Mouse (Mus musculus): ENCODE measurements around the gene Pdcd1lg2.

Gene Pdcd1lg2

DNA sequence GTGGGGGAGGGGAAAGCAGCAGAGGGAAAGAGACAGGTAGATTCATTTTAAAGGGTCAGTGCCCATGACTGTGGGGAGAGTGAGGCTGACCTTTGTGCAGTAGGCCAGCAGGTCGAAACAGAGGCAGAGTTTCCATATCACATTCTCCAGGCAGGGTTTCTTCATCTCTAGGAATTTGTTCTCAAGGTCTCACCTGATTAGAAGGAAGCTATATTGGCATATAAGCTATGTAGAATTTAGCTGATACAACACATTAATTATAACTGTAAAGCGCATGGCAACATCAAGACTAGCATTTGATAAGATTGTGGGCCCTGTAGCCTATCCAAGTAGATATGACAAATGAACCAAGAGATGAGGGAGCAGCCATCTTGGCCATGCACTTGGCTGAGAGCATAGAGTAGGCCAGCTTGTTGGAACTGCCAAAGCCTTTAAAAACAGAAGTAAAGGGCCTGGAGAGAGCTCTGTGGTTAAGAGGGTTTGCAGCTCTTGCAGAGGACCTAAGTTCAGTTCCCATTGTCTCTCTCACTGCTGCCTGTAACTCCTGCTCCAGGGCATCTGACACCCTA is 59.1 kb downstream of the Pdcd1lg2 start:
- DNase-seq (ENCODE audit: low spot score in 2 of 2): no peak

- DNase-seq (ENCODE audit: low spot score in 2 of 2): no peak
Observed at GRCm38 (mm10) chr19:29470652-29471051, 59.9 kb downstream of the Pdcd1lg2 start.

- DNase-seq (ENCODE audit: low spot score in 2 of 2): no peak
Observed at GRCm38 (mm10) chr19:29472424-29472823, 61.7 kb downstream of the Pdcd1lg2 start.

DNA sequence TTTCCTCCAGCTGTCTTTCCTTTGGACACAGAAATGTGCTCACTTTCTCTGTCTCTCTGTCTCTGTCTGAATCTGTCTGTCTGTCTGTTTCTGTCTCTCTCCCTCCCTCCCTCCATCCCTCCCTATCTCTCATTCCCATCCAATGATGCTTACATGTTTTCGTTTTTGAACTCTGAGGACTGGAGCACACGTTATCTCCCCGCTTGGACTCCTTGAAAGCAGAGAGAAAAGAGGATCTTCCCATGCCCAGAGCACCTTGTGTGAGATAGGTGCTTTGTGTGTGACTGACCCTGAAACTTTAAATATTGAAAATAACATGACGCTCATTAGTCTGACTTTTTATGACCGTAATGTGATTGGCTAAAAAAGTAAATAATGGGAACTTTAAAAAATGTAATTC is 62.2 kb downstream of the Pdcd1lg2 start:
- no peak for DNase-seq (ENCODE audit: low spot score in 2 of 2)

DNA sequence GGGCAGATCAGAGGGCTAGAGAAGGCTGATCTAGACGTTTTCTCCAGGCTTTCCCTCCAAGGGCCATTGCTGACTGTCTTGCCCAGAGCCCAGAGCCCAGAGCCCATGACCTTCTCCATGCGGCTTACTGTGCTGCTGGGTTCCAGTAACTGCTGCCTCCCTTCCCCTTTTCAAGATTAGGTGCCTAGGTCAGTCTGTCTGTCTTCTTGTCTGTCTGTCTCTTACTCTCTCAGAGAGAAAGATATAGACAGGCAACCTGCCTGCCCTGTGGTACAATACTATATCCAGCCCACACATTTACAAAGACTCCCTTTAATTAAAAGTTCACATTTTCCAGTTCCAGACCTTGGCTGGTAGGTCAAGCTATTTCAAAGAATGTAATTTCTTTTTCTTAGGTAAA is 64.1 kb downstream of the Pdcd1lg2 start:
- DNase-seq (ENCODE audit: low spot score in 2 of 2): no peak

GRCm38 (mm10) chr19:29475210-29475620 is 64.5 kb downstream of the Pdcd1lg2 start:
- DNase-seq (ENCODE audit: low spot score in 2 of 2): no peak

GRCm38 (mm10) chr19:29478598-29478997 is 67.9 kb downstream of the Pdcd1lg2 start:
- no peak for DNase-seq (ENCODE audit: low spot score in 2 of 2)

DNA sequence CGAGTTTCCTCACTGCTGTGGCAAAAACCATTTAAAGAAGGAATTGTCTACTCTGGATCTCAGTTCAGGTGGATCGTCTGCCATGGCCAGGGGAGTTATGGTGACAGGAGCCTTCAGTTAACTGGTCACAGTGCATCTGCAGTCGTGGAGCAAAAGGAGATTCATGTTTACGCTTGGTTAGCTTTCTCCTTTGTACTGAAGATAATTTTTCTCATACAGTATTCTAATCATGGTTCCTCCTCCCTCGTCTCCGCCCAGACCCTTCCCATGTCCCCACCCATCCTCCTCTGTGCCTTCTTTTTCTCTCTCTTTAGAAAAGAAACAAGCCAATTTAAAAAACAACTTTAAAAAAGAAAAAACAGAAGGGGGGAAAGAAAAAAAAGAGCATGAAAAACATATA is 70.9 kb downstream of the Pdcd1lg2 start:
- no peak for DNase-seq (ENCODE audit: low spot score in 2 of 2)

DNA sequence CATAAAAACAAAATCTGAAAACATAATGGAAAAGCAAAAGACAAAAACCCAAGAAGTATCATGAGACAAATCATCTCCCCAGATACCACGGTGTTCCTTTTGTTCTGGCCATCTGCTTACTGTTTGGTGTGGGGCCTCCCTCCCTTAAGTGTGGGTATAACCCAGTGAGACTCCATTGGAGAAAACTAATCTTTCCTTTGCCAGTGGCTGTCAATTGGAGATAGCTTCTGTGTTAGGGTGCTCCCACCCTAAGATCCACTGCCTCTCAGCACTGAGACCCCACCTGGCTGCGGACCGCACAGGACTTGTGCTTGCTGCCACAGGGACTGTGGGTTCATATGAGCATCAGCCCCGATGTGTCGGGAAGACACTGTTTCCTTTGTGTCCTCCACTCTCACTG is 71.4 kb downstream of the Pdcd1lg2 start:
- no peak for DNase-seq (ENCODE audit: low spot score in 2 of 2)

DNA sequence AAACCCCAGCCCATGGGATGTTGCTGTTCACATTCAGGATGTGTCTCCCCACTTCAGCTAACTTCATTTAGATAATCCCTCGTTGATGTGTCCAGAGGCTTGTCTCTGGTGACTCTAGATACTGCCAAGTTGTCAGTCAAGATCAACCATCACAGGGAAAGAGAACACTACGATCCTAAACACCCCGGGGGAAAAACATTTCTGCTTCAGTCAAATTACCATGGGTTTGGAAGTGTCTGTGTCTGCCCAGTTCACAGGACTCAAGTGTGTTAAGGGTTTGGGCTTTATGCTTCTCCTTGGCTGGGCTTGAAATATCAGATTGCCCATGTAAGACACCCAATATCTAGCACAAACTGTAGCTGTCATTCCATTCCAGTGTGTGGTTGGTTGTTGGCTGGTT is 71.9 kb downstream of the Pdcd1lg2 start:
- no peak for DNase-seq (ENCODE audit: low spot score in 2 of 2)

GRCm38 (mm10) chr19:29483386-29483785 is 72.7 kb downstream of the Pdcd1lg2 start:
- no peak for DNase-seq (ENCODE audit: low spot score in 2 of 2)

DNA sequence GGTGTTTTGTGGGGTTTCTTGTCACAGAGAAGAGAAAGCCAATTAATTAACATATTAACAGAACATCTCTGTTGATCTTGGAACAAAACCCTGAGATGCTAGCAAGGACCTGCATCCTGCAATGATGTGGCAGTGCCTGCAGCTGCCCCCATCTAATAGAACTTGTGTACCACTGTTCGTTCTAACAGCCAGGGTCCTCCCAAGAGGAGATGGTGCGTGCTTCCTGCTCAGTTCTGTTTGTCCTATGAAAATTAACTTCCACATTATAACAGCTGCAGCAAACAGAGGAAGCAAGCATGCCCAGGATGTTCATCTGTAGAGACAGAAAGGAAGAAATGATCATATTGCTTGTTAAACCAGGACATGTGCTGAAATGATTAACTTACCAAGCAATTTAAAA is 73.8 kb downstream of the Pdcd1lg2 start:
- no peak for DNase-seq (ENCODE audit: low spot score in 2 of 2)

DNA sequence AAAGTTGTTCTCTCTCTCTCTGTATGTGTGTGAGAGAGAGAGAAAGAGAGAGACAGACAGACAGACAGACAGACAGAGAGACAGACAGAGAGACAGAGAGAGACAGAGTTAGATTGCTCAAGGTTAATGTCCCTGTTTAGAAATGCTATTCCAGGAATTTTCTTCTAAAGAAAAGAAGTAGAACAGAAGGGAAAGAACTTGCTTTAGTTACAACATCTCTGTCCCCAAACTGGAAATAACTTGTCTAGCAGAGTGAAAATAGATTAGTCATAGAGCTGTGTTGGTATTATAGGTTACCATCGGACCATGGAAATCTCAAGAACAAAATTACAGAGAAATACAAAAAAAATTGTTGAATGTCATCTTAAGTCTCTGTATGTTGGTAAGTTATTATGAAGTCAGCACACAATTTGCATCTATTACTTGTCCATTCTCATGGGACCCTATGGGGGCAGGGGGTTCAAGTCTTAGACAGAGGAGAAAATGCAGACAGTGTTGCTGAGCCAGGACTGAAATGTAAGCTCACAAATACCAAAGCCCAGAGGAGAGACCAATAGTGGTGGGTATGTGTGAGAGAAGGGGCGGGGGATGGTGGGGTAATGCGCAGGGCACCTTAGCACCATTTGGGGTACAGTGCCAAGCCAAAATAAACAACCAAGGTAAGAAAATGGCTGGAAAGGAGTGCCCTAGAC is 74.7 kb downstream of the Pdcd1lg2 start:
- no peak for DNase-seq (ENCODE audit: low spot score in 2 of 2)

DNA sequence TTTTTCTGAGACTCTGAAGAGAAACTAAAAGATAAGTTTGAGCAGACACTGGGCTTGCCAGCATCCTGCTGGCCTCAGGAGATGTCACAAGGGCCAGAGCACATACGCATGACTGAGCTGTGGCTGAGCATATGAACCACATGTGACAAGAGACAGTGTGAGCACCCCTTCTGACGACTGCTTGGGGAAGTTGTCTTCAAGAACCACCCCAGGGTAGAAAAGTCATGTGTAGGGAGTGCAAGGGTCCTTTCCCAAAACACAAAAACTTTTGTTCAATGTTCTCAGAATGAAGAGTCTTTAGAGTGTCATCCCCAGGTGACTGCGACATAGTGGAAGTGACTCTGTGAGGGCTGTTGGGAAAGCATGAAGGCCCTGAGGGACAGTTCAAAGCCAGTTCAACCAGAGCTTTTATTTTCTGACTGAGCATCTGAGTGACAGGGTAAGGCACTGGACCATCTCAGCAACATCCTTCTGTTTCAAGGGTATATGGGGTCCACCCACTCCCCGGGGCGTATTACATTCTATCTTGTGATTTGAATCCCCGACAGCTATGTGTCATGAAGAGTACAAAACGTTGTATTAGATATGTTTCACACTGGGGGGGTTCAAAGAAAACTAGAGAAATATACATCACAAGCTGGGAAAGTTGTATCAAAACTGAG is 76.0 kb downstream of the Pdcd1lg2 start:
- no peak for DNase-seq (ENCODE audit: low spot score in 2 of 2)

DNA sequence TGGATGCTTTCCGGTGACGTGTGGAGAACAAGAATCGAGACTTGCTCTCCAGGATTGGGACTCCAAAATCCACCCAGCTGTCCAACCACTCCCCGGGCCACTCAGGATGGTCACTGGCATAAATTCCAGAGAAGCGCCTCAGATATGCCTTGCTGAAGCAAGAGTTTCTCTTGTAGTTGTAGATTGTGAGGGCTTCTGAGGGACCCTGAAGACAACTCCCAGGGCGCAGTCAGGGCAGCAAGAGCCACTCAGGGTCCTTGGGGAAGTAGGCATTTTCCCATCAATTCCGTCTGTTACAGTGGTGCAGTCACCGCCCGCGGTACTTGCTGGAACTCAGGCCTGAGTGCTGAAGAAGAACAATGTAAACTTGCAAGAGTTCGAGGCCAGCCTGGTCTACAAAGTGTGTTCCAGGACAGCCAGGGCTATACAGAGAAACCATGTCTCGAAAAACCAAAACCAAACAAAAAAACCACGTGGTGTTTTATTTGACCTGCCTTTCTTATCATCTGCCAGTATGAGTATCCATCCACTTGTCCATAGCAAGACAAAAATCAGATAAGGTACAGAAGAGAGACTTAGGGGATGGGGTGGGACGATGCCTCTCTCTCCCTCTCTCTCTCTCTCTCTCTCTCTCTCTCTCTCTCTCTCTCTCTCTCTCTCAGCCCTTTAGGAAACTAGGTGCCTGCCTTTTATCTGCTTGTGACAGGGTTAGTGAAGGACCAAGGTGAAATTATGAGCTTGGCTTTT is 76.8 kb downstream of the Pdcd1lg2 start:
- no peak for DNase-seq (ENCODE audit: low spot score in 2 of 2)

DNA sequence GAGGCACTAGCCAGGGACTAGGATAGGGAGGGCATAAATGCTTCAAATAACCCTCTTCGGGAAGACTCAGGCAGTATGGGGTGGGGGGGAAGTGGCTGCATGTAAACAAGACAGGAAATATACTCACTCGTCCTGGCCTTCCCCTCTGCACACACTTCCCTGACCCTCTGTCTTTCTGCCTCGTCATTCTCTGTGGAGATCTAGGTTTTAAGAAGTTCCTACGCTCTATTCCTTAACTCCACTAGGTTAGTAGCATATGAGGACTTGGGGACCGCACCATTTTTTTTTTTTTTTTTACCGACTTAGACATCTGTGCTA is 77.3 kb downstream of the Pdcd1lg2 start:
- DNase-seq (ENCODE audit: low spot score in 2 of 2): no peak

GRCm38 (mm10) chr19:29488420-29488819 is 77.7 kb downstream of the Pdcd1lg2 start:
- DNase-seq (ENCODE audit: low spot score in 2 of 2): no peak

DNA sequence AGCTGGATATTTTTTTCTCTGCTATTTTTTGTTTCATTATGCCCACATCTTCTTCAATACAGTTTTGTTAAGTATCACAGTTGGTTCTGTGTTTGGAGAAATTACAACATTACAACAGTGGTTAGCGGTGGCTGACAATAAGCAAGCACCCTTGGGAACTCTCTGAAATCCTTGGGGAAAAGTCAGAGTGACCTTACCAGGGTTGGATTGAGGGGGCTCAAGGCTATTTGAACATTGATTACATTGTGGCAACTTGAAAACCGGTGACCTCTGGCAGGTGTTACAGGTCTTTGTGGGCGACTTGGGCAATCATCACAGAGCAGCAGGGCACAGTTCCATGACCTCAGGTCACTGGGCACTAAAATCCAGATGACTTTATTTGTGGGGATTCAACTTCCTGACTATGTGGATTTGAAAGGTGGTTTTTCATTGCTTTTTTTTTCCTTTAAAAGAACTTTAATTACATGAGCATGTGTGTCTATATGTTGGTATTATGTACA is 79.1 kb downstream of the Pdcd1lg2 start:
- no peak for DNase-seq (ENCODE audit: low spot score in 2 of 2)

DNA sequence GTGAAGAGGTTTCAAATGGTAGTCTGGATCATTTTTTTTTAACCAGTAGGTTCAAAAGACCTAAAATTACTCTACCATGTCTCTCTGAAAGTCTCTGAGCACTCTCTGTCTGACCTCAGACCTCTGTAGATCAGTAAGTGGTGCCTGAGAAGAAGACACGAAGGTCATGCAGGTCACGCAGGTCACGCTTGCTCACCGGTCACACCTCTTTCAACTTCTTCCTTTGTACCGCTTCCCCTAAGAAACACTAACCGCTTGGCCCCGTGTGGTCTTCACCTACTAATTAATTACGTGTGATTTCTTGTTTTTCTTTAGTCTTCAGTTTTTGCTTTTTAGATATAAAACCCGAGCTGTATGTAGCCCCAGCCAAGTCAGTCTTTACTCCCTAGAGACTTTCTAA is 80.7 kb downstream of the Pdcd1lg2 start:
- no peak for DNase-seq (ENCODE audit: low spot score in 2 of 2)

DNA sequence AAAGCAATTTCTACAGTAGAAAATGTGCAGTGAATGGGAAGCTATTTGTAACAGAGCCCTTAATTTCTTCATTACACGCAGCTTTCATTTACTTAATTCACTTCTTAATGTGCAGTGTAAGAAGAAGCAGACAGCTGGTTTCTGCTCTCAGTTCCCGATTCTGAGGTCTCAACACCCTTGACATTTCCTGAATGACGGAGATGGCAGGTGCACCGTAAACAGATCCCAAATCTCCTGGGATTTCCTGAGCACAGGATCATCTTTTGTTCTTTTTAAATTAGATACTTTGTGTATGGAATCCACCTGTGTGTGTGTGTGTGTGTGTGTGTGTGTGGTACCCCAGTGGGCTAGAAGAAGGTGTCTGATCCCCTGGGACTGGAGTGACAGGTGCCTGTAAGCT is 83.7 kb downstream of the Pdcd1lg2 start:
- DNase-seq (ENCODE audit: low spot score in 2 of 2): no peak

DNA sequence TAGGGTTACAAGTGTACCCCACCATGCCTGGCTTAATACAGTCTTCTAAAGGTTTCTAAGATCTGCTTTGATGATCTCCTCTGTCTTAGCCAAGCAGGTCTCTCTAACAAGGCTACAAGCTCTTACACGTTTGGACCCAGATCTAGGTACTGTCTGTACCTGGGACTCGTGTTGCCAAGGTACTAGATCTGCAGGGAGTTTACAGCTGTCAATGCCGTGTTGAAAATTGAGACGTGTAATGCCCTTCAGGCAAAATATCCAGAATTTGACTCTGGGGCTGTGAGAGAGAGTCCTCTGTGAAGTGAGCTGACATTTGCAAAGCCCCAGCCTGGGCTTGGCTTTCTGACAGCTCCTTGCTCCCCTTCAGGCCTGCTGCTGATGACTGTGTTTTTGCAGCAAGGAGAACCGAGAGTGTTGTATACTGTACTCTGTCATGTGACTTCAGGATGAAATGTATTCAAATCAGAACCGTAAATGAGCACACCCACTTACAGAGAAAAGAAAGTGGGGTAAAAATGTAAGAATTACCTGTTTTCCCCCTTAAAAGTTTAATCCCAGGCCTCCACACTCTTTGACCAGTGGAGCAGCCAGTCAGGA is 85.4 kb downstream of the Pdcd1lg2 start:
- no peak for DNase-seq (ENCODE audit: low spot score in 2 of 2)

Measured in urinary bladder, postnatal 36 days (tissue).